Mouse (Mus musculus) c-Kit-negative CD71-positive TER-119-positive erythroid progenitor cells, embryonic 14.5 days (primary cell): ENCODE results near the gene Spryd3.

Experiments used
- DNase-seq: peaks from one replicate; pipeline ENCODE4 v3.0.0-alpha.2; 2013; ENCODE audit warnings: low read depth, low spot score

The Spryd3 gene

DNA sequence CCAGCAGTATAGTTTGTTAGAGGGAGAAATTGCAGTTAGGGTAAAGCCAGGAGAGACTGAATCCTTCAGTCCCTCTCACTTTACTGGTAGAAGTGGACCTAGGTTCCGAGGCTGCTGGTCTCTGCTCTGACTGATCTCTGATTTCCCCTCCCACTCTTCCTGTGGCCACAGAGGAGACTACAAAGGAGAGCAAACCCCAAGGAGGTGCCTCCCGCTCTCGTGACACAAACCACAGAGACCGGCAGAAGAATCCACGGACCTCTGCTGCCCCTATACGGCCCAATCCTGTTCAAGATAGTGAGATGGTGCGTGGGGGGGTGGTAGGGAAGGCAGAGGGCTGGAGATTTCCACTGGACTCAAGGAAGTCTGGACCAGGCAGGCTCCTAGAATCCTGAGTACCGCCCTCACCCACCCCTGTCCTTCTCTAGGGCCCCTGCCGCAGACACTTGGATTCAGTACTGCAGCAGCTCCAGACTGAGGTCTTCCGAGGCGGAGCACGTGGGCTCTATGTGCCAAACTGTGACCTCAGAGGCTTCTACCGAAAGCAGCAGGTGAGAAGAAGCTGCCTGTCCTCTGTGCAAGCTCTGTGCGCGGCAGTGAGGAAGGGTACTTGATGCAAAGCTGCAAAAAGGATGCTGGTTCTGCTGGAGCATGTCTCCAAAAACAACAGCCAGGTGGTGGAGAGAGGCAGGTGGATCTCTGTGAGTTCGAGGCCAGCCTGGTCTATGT, 11.8 kb upstream of the Spryd3 start:
- no peak for DNase-seq

GRCm38 (mm10) chr15:102146882-102147281, 10.8 kb upstream of the Spryd3 start:
- no peak for DNase-seq

- no peak for DNase-seq
Observed at GRCm38 (mm10) chr15:102146089-102146488, 10.1 kb upstream of the Spryd3 start.

- no peak for DNase-seq
Observed at GRCm38 (mm10) chr15:102145330-102145729, 9.3 kb upstream of the Spryd3 start.

DNA sequence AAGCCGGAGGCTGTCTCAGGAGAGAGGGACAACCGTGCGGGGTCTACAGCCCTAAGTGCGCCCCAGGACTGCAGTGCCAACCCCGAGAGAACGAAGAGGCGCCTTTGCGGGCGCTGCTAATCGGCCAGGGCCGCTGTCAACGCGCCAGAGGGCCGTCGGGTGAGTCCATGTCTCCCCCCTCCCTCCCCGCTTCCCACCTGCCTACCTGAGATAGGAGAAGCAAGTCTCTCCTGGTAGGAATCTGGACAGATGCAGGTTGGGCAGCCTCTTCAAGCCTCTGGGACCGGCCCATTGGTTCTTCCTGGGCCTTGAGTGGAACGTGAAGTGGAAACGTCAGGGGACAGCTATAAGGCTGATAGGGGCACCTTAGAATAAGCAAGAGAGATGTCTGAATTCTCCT, 8.7 kb upstream of the Spryd3 start:
- no peak for DNase-seq

DNA sequence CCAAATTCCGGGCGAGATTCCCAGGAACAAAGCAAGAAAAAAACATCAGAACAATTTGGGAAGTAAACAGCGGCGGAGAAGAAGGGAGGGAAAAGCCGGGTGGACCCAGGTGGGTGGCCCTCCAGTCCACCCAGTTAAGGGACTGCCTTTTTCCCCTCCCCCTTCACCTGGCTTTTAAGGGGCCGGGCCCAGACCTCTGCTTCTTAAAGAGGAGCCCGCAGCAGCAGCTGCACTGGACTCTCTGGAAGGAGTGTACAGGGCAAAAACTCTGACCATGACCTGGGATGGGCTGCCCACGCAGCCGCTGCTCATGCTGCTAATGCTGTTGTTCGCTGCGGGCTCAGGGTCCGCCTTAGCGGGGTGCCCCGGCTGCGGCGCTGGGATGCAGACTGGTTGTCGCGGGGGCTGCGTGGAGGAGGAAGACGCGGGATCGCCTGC, 8.3 kb upstream of the Spryd3 start, which contains the start of gene Igfbp6:
Gene Igfbp6 (plus strand): TSS at position 89 of the 438 bp plus-strand sequence.
- no peak for DNase-seq

- no peak for DNase-seq
Observed at GRCm38 (mm10) chr15:102142914-102143912, 7.2 kb upstream of the Spryd3 start.

DNA sequence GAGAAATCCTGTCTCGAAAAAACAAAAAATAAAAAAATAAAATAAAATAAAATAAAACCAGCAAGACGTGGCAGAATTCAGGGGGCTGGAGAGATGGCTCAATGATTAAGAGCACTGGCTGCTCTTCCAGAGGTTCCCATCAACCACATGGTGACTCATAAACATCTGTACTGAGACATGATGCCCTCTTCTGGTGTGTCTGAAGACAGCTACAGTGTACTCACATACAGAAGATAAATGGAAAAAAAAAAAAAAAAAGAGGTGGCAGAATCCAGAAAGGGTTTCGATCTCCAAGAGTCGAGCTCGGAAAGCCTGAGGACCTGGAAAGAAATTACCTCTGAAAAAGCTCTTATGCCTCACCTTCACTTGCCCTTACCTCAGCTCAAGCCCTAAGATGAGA, 5.1 kb upstream of the Spryd3 start:
- no peak for DNase-seq

DNA sequence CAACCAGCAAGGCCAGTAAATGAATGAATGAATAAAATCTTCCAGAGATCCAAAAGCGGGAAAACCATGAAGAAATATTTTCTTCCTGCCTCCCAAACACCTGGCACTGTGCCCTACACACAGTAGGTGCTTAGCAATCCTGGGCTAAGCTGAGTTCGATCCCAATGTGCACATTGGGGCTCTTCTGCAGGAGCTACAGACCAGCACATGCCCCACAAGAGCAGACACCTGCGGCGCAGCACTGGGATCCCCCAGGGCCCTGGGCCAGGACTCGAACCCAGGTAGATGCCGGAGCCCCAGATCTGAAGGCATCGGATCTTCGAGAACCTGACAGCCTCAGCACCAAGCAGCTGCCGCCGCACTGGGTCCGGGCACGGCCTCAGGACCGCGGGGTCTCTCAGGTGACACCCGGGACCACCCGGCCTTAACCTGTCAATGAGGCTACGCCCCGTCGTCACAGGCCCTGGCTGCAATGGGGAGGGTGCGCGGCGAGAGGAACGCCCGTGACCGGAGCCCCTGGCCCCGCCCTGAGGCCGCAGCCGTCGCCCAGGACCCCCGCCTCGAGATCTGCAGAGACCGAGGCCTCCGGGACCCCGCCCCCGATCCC, 409 bp downstream of the Spryd3 start:
- no peak for DNase-seq

GRCm38 (mm10) chr15:102134709-102135108, 1.3 kb downstream of the Spryd3 start:
- no peak for DNase-seq

- DNase-seq, result no peak
Observed at GRCm38 (mm10) chr15:102133314-102133713, 2.7 kb downstream of the Spryd3 start.

GRCm38 (mm10) chr15:102126303-102126702, 9.7 kb downstream of the Spryd3 start:
- no peak for DNase-seq

GRCm38 (mm10) chr15:102120530-102120929, 15.5 kb downstream of the Spryd3 start:
- no peak for DNase-seq

DNA sequence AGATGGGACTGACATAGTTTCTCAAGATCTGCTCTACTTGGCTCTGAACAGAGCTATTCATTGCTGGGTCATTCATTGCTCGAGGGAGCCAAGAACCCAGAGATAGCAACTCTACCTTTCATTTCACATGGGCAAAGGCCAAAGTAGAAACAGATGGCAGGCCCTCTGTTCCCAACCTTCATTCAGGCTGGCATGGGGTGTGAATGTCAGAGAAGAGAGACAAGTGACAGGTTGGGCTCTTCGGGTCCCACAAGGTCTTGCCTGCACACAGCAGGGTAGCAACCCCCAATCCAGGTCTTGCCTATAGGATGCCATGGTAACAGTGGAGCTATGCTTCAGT, 16.2 kb downstream of the Spryd3 start:
- no peak for DNase-seq

DNA sequence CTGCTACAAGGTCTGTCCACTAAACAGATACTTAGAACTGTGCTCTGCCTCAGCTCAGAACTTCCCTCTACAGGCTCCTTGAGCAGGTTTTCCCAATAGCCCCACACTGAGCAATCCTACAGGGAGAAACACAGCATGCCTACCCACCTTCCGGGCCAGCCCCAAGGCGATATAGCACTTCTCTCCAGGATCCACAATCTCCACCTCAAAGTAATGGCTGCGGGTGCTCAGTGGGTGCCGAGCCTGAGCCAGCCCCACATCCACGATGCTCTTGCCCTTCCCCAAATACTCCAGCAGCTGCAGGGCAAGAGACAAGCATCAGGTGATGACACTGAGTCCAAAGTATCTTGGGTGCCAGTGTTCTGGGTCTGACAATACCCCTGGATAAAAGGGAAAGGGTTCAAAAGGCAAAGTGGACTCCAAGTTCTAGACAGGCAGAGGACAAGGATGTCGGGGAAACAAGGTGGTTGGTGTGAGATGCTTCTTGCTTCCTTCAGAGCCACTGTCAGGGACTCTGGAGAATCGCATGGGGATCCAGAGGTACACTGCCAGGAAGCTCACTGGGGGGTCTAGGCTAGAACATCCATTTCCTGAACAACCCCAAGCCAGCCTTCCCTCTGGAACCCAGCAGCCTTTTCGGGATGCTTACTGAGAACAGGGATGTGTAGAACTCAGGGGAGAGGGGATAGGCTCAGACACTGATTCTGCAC, 16.8 kb downstream of the Spryd3 start:
- no peak for DNase-seq

DNA sequence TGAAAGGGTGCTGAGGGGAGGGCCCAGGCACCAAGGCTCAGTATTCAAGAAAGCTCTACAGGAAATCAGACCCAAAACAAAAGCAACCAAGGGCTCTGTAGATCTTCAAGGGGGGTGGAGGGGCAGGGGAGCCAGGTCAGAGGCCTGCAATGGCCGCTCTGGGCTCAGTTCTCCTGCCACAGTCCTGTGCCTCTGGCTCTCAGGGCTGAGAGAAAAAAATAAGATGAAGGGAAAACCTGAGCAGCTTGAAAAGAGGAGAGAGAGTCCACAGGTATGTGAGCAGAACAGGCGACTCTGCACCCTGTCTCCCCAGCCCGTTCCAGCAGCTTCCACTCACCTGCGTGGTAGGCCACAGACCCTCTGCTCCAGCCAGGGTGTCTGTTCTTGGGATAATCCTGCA, 17.4 kb downstream of the Spryd3 start:
- no peak for DNase-seq

- no peak for DNase-seq
Observed at GRCm38 (mm10) chr15:102117461-102118443, 18.3 kb downstream of the Spryd3 start.

DNA sequence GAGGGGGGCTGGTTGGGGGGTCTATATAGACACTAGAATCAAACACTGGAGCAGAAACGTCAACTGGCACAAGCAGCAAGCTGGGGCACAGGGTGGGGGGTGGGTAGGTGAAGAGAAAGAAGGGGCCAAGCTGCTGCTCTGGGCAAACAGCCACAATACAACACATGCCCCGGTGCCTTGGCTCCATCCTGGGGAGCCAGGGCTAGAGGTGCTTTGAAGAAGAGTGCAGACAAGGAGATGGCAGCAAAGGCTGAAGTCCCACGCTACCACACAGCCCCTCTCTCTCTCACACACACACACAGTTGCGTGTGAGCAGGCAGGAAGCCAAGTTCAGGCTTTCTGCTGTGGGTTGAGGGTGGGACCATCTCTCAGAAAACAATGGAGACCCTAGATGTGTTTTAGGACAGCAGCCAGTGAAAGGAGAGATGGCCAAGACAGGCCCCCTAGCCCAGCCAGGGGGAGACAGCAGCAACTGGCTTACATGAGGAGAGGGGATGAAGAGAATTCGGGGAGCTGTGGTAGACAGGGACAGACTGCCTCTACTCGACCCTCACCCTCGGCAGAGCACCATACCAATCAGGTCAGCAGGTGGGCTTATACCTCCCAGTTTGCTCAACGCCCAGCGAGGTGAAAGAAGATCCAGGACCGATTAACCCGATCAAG, 19.1 kb downstream of the Spryd3 start:
- no peak for DNase-seq

GRCm38 (mm10) chr15:102115731-102116231, 20.3 kb downstream of the Spryd3 start:
- DNase-seq, result no peak
